Mouse (Mus musculus) Patski (cell line): ENCODE results near the gene C1qtnf1. TPM values are rescaled to one million over a fixed set of nuclear protein-coding genes. Genes with fewer than 3 reads are reported as not detected.

Source experiments
- ATAC-seq: fragments of 100-300 bp; one replicate; pipeline ENCODE4 v1.8.0; 2021
- CTCF ChIA-PET: fragments of 350-600 bp; sonication (Branson Sonifier 250); formaldehyde crosslinking; loops from one replicate; lab custom pipeline; 2022; ENCODE audit warnings: inconsistent platforms; lab: Charles Lee
- POLR2A ChIA-PET: fragments of 350-600 bp; sonication (Branson Sonifier 250); formaldehyde crosslinking; loops from one replicate; lab custom pipeline; 2022; ENCODE audit warnings: antibody characterized with exemption, inconsistent platforms; lab: Charles Lee
- DNase-seq: peaks from one replicate; pipeline ENCODE4 v3.0.0-alpha.2; 2011; ENCODE audit warnings: low read depth, low spot score
- H3K27me3 ChIP-seq: fragments of 371-371 bp; one replicate; pipeline ENCODE4 v1.5.1; 2021
- CTCF ChIP-seq: fragments of 100-300 bp; IDR thresholded peaks from one replicate; pipeline ENCODE4 v1.5.1; 2021
- in situ Hi-C: fragments of 300-500 bp; cut with MboI; formaldehyde crosslinking; loops from 3 replicates; pipeline ENCODE4 v1.11.1; 2018; ENCODE audit warnings: low pct_unique_long_range_greater_than_20kb, mixed read lengths
- polyA plus RNA-seq: library from polyadenylated mRNA; unstranded; gene quantifications from one replicate; pipeline ENCODE4 v1.2.3, GENCODE M21; 2021

C1qtnf1 gene
- polyA plus RNA-seq, 1 experiment from 2014 or later = 11.2 TPM

DNA sequence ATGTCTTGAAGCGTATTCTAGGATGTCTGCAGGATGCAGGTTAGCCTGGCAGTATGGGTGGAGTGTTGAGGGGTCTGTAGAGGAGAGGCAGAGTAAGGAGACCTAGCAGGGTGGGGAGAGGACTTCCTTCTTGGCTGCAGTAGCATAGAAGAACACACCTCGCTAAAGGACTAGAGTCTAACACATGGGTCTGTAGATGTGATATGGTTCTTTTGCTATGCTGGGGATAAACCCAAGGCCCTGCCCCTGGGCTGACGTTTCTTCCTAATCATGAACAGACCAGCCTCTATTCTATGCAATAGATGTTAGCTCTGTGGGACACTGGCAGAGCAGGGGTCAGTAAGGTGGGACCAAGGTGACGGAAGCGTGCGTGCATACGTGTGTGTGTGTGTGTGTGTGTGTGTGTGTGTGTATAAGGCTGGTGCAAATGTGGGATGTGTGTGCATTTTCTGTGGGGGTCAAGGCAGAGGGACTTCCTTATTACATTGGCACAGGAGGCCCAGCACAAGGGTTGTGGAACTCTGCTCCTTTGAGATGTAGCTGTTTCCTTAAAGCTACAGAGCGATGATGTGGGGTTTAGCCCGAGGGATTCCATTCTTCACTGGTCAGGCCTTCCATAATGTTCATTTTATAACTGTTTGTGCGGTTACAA lies 41.6 kb downstream of the C1qtnf1 start:
- in situ Hi-C loops = no loop called here
- no peak for DNase-seq
- ChIA-PET POLR2A (interaction anchor here (0.7 kb wide), 1 partner anchor 42 kb away, joined by 3 read pairs; the partner anchor contains the start of gene C1qtnf1), CTCF (interaction anchor here (1.2 to 1.5 kb wide), 2 partner anchors 15 to 25 kb away, joined by 3 to 4 read pairs; no protein-coding TSS in a partner anchor)
- no peak for ATAC-seq
- peaks cover 15% of the 10 kb centered on the region for H3K27me3 ChIP-seq
- TF ChIP-seq CTCF = no peak

DNA sequence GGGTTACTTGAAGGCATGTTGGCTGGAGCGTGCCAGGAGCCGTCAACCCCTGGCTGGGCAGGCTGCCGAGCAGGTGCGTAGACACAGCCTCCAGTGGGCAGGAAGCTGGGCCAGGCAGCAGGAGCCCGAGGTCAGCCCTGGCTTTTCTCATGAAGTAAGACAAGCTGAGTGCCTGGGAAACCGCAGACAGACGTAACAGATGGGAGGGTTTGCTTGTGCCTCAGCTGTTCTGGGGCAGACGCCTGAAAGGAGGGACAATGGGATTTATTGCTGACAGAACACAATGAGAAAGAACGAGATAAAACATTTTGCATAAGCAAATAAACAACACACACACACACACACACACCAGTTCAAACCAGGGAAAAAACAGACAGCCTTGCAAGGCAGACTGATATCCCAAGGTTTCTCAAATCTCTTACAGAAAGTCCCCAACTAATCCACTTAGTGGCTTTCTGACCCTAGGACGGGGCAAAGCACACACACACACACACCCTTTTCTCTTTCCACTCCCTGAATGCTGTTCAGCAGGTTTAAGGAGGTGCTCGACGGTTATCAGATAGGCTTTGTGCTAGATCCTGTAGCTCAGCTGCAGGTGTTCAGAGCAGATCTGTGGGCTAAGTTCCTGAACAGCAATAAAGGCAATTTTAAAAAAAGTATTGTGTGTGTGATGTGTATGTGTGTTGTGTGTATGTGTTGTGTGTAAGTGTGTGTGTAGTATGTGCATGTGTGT lies 42.4 kb downstream of the C1qtnf1 start:
- ChIA-PET CTCF (no interaction called here), POLR2A (interaction anchor here (0.7 kb wide), 1 partner anchor 43 kb away, joined by 3 read pairs; the partner anchor contains the start of gene C1qtnf1)
- no peak for DNase-seq
- in situ Hi-C loops = no loop called here
- no peak for TF ChIP-seq CTCF
- no peak for ATAC-seq
- H3K27me3 ChIP-seq = peaks cover 15% of the 10 kb centered on the region

DNA sequence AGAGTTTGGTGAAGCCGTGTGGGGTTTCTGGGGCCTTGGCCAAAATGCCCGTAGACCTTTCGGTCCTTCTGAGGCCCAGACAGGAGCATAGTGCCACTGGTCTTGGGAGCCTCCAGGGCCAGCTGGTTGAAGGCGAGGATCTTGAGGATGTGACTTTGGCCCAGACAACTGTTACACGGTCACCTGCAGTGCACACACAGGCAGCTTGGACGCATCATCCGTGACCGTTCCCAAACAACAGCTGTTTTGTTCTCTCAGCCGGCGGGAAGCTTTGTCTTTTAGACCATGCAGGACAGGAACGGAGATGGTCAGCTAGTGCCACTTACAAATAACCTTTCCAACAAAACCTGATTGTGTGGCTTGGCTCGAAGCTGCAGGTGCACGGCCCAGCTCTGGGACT lies 43.7 kb downstream of the C1qtnf1 start:
- in situ Hi-C loops = no loop called here
- ATAC-seq = no peak
- peaks cover 15% of the 10 kb centered on the region for H3K27me3 ChIP-seq
- no peak for DNase-seq
- ChIA-PET CTCF (interaction anchor here (0.9 kb wide), 1 partner anchor 10 kb away, joined by 3 read pairs; no protein-coding TSS in a partner anchor), POLR2A (interaction anchor here (0.6 kb wide), 1 partner anchor 127 kb away, joined by 4 read pairs; no protein-coding TSS in a partner anchor)
- TF ChIP-seq CTCF = no peak

DNA sequence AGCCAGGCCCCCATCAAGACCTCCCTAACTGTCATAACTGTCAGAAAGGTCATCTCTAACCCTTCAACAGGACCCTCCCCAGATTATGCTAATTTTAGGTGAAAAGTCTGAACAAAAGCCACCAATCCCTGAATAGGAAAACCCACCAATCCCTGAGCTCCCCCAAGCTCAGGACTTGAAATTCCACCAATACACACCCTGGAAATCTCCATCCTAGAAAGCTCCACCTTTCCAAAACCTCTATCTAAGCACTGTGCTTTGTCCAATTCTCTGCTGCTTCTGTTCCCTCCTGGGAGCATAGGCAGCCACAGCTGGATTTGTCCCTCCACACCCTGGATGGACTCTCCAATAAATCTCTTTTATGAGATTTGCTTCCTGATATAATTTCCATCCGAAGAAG lies 45.2 kb downstream of the C1qtnf1 start:
- ATAC-seq = no peak
- H3K27me3 ChIP-seq = peaks cover 15% of the 10 kb centered on the region
- TF ChIP-seq CTCF = no peak
- ChIA-PET POLR2A (no interaction called here), CTCF (no interaction called here)
- in situ Hi-C loops = no loop called here
- DNase-seq = no peak

DNA sequence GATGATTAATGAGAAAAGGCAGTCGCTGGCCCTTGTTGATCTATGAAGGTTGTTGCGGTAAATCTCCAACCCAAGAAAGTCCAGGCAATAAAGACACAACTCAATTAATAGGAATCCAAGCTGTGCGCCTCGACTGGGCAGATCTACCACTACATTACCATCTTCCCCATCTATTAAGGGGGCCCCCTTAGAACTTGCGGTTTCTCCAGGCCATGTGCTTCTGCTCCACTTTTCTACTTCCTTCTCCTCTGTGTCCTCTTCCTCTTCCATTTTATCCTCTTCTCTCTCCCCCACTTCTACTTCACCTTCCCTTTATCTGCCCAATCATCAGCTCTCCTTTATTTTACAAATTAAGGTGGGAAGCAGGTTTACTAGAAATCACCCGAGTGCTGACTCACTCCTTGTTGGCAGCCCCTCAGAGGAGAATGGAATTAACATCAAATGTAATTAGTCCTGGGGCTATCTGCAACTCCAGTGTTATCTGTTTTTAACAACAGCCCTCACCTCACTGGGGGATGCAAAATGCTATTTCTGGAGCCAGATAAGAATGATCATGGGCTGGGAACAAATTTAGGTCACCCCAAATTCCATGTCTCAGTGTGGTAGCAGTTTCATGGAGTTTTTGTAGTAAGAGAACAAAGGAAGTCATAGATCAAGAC lies 46.0 kb downstream of the C1qtnf1 start:
- ChIA-PET CTCF (no interaction called here), POLR2A (no interaction called here)
- no peak for TF ChIP-seq CTCF
- H3K27me3 ChIP-seq = peaks cover 15% of the 10 kb centered on the region
- ATAC-seq = no peak
- in situ Hi-C loops = no loop called here
- DNase-seq = no peak

DNA sequence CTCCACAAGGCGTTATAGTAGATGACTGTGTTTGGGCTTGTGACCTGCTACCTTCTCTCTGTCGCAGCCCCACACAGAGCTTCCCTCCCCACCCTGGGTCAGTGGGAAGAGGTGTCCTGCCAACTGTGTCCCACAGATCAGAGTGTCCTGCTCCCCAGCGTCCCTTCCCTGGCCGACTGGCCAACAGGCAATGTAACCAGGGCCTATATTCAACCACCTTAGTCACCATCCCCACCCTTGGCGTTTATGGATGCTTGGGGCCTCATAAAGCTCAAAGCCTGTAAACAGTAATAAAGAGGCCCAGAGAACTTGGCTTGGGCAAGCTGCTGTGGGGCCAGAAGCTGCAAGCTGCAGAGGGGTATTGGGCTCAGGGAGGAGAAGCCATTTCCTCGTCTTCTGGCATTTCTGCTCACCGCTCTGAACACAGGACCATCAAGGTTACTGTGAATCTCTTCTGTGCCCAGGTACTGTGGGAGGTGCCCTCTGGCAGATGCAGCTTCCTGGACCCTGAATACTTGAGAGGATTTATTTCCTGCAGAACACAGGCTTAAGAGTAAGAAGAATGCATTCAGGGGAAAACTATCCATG lies 47.6 kb downstream of the C1qtnf1 start:
- H3K27me3 ChIP-seq = peaks cover 15% of the 10 kb centered on the region
- ChIA-PET CTCF (no interaction called here), POLR2A (interaction anchor here (0.5 kb wide), 1 partner anchor 17 kb away, joined by 4 read pairs; no protein-coding TSS in a partner anchor)
- ATAC-seq (no peak), DNase-seq (no peak)
- no peak for TF ChIP-seq CTCF
- in situ Hi-C loops = no loop called here

DNA sequence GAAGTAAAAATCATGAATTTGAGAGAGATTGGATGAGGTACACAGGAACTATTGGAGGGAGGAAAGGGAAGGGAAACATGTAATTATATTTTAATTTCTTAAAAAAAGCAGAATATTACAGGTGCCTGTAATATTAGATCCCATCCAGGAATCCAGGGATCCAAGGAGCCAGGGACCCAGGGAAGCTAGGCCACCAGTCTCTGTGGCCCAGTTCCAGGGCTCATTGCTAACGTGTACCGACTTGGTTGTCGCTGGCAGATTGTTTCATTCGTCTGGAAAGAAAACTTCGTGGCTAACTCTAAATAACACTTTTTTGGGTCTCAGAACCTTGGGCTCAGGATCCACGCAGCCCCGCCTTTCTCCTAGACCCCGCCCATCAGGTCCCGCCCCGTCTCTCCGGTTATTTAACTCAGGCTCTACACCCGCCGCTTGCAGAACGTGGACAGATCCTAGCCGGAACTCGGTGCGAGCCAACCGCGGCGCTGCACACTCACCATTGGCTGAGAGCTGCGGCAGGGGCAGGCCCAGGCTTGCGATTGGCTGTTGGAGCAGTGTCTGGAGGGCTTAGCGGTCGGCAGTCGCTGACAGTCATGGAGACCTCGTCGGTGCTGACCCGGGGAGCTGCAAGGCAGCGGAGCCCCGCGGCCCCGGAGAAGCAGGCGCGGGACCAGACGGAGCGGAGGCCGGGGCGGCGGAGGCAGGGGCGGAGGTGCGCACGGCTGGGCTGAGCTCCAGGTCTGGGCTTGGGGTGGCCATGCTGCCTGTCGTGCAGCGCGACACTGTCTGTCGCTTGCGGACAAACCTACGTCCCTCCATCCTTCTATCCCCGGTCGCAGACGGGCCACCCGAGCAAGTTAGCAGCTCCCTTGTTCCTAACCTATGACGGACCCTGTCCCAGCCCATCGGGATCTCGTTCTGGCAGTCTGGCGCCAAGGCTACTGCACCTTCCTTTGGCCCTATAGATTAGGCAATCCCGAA lies 48.7 kb downstream of the C1qtnf1 start, which contains the start of gene Engase:
Gene Engase (plus strand): TSS at position 434 of the 978 bp plus-strand sequence.
- no peak for TF ChIP-seq CTCF
- in situ Hi-C loops = no loop called here
- POLR2A ChIA-PET = no interaction called here
- DNase-seq (peak; percentile 53), ATAC-seq (peak; percentile 98)
- peaks cover 14% of the 10 kb centered on the region for H3K27me3 ChIP-seq
- CTCF ChIA-PET = interaction anchor here (0.7 kb wide), 1 partner anchor 31 kb away, joined by 3 read pairs; no protein-coding TSS in a partner anchor

DNA sequence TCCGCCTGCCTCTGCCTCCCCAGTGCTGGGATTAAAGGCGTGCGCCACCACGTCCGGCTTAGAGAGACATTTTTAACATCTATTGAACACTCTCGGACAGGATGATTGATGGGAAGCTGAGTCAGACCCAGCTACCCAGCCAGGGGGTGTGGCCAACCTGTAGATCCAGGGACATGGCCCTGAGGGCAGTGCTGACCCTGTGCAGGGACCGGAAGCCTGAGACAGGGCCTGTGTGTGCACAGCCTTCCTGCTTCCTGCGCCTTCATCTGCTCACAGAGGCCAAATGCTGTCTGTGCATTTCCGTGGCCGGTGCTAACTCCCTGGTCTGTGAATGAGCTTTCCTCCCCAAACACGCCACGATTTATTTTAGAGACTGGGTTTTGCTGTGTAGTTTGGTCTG lies 51.8 kb downstream of the C1qtnf1 start:
- no peak for ATAC-seq
- DNase-seq = no peak
- no peak for TF ChIP-seq CTCF
- POLR2A ChIA-PET = no interaction called here
- CTCF ChIA-PET = interaction anchor here (1.2 kb wide), 1 partner anchor 59 kb away, joined by 3 read pairs; no protein-coding TSS in a partner anchor
- in situ Hi-C loops = no loop called here
- H3K27me3 ChIP-seq = no peaks in the 10 kb centered on the region

DNA sequence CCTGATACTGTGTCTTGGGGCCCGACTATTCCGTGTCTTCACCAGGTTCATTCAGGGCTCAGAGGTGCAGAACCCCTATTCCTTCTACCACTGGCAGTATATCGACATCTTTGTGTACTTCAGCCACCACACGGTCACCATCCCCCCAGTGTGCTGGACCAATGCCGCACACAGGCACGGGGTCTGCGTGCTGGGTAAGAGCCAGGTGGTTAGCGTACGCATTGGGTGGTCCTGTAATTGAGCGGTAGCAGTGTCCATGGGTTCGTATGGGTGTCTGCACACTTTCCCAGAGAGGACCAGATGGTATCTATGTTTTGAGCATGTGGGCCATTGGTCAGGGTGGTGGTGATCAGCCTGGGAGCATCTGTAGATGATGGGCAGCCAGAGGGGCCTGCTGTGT lies 53.2 kb downstream of the C1qtnf1 start:
- no peak for DNase-seq
- in situ Hi-C loops = no loop called here
- no peaks in the 10 kb centered on the region for H3K27me3 ChIP-seq
- CTCF ChIA-PET = interaction anchor here (1.2 kb wide), 1 partner anchor 60 kb away, joined by 3 read pairs; no protein-coding TSS in a partner anchor
- POLR2A ChIA-PET = no interaction called here
- no peak for ATAC-seq
- TF ChIP-seq CTCF = no peak
